Mouse (Mus musculus): ENCODE results near the gene Slc41a2.

The Slc41a2 gene

GRCm38 (mm10) chr10:83310356-83310755 is 27.3 kb downstream of the Slc41a2 start:
- DNase-seq (ENCODE audit: low spot score), result no peak

GRCm38 (mm10) chr10:83301687-83302086 is 36.0 kb downstream of the Slc41a2 start:
- no peak for DNase-seq (ENCODE audit: low spot score)

GRCm38 (mm10) chr10:83301054-83301453 is 36.6 kb downstream of the Slc41a2 start:
- DNase-seq (ENCODE audit: low spot score), result no peak

- DNase-seq (ENCODE audit: low spot score), result no peak
Observed at GRCm38 (mm10) chr10:83297017-83297416, 40.7 kb downstream of the Slc41a2 start.

DNA sequence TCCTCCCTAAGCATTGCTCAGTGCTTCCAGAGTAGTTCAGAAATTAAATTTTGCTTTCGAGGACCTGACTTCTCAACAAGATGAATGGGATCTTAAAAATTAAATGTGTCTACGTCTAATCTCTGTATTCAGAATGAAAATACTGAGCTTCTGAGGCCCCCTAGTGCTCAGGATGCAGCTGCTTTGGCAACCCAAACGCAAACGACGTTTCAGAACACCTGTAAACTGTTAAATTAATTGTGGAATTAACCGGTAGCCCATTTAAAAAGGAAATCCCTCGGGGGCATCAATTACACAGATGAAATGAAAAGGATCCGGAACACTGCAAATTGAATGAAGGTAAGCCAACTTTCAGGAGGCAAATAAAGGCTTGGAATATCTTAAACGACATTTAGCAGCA is 42.9 kb downstream of the Slc41a2 start:
- DNase-seq (ENCODE audit: low spot score), result no peak

- DNase-seq (ENCODE audit: low spot score), result no peak
Observed at GRCm38 (mm10) chr10:83293352-83293751, 44.3 kb downstream of the Slc41a2 start.

GRCm38 (mm10) chr10:83291731-83292130 is 46.0 kb downstream of the Slc41a2 start:
- no peak for DNase-seq (ENCODE audit: low spot score)

DNA sequence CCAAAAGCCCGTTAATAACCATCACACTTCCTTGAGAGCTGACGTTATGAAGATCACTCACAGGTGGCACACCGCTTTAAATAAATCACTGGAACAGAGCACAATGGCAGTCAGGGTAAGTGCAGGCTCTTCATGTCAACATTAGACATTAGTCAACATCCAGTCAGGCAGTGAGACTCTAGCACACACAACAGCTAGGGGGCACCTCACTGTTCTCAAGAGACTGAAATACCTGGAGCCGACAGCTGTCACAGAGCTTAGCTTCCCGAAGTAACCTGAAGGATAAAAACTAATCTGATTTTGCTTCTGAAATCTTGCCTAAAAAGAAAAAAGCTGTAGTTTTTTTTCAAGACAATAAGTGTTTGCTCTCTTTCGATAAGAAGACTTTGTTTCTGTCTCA is 49.9 kb downstream of the Slc41a2 start:
- no peak for DNase-seq (ENCODE audit: low spot score)

- DNase-seq (ENCODE audit: low spot score), result no peak
Observed at GRCm38 (mm10) chr10:83286399-83286798, 51.3 kb downstream of the Slc41a2 start.

DNA sequence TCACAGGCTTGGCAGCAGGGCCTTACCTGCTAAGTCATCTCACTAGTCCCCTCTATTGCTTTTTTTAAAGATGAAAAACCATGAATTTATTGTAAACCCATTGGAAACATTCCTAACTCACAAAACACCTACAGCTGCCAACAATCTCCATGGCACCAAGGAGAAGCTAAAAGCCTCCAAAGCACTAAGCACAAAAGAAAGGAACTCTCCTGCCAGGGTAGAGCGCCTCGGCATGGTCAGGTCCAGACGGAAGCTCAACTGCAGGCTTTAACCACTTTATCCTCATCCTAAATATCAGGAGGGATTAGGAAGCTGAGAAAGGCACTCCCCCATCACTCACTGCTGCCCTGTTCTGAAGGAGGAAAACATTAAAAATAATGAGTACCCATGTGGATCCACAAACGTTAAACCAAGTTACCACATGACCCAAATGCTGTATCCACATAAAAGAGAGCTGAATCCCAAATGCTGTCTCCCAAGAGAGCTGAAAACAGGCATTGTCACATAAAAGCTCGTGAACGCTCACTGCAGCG is 51.9 kb downstream of the Slc41a2 start:
- DNase-seq (ENCODE audit: low spot score), result no peak

GRCm38 (mm10) chr10:83284916-83285315 is 52.8 kb downstream of the Slc41a2 start:
- DNase-seq (ENCODE audit: low spot score), result no peak

- no peak for DNase-seq (ENCODE audit: low spot score)
Observed at GRCm38 (mm10) chr10:83266731-83267130, 71.0 kb downstream of the Slc41a2 start.

- no peak for DNase-seq (ENCODE audit: low spot score)
Observed at GRCm38 (mm10) chr10:83266241-83266640, 71.4 kb downstream of the Slc41a2 start.

GRCm38 (mm10) chr10:83264680-83265079 is 73.0 kb downstream of the Slc41a2 start:
- DNase-seq (ENCODE audit: low spot score), result no peak

GRCm38 (mm10) chr10:83264056-83264455 is 73.6 kb downstream of the Slc41a2 start:
- no peak for DNase-seq (ENCODE audit: low spot score)

DNA sequence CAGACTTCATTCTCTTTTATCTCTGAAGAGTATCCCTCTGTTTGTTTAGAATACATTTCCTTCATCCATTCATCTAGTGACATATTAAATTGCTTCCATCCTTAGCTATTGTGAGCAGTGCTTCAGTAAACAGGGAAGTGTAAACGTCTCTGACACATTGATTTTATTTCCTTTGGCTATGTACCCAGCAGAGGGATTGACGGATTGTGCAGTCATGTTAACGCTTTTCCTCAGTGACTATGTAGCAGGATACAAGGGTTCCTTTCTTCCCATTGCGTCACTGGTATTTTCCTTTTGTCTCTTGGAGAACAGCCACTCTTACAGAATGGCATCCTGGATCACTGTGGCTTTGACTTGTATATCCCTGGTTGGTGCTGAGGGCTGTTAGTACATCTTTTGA is 76.4 kb downstream of the Slc41a2 start:
- DNase-seq (ENCODE audit: low spot score), result no peak

GRCm38 (mm10) chr10:83251377-83251776 is 86.3 kb downstream of the Slc41a2 start:
- DNase-seq (ENCODE audit: low spot score), result no peak

DNA sequence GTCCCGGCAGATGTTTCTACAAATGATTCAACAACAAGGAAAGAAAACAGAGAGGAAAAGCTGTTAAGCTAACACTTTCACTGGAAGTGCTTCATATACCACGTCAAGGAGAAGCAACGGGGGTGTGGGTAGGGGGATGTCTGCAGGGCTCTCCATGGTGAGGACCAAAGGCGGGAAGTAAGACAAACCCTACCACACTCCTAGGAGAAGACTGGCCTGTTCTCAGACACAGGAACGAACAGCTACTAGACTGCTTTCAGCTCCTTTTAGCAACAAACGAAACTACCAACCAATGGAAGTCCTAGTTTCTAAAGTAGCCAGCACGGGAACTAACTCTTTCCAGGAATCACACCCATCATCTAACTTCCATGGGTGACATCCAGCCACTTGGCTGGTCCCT is 89.6 kb downstream of the Slc41a2 start:
- no peak for DNase-seq (ENCODE audit: low spot score)

GRCm38 (mm10) chr10:83245720-83246119 is 92.0 kb downstream of the Slc41a2 start:
- no peak for DNase-seq (ENCODE audit: low spot score)

- DNase-seq (ENCODE audit: low spot score), result no peak
Observed at GRCm38 (mm10) chr10:83244131-83244530, 93.6 kb downstream of the Slc41a2 start.

DNA sequence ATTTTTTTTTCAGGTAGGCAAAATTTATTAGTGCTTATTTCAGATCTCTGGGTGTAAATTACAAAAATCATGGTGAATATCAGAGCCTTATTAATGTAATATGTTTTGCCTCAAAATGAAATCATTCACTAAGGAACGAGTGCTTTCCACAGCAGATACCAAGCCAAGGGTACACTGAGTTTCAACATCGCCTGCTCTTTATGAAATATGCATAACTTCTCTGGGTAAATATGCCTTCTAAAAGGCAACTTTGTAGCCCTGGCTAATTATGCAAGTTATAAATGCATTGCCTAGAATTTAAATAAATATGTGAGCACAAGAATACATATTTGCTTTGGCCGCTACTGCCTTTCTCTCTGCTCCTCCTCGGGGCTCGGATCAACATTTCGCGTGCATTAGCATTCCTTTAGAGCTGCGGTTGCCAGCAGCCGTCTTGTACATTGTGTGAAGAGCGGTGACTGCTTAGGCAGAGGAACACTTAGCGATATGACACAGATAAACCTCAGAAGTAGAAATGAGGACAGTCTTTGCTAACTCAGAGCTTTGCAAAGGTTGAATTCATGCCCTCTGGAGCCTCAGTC is 95.5 kb downstream of the Slc41a2 start:
- DNase-seq (ENCODE audit: low spot score), result no peak

GRCm38 (mm10) chr10:83234391-83234790 is 103.3 kb downstream of the Slc41a2 start:
- no peak for DNase-seq (ENCODE audit: low spot score)

DNA sequence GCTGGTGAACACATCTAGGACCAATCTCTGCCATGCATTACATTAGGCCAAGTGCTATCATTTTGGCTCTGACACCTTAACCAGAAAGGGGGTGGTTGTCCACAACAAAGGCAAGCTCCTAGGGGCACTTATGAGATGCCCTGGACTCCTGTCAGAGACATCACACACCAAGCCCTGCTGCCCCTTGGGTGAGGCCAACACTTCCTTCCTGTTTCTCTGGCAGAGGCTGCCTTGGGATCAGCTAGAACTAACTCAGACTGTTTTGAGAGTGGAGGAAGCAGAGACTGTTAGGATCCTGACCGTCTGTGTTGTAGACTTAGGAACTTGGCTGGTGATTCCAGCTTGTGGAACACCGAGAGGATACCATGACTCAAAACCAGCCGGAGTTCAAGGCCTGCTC is 103.7 kb downstream of the Slc41a2 start:
- DNase-seq (ENCODE audit: low spot score), result no peak

DNA sequence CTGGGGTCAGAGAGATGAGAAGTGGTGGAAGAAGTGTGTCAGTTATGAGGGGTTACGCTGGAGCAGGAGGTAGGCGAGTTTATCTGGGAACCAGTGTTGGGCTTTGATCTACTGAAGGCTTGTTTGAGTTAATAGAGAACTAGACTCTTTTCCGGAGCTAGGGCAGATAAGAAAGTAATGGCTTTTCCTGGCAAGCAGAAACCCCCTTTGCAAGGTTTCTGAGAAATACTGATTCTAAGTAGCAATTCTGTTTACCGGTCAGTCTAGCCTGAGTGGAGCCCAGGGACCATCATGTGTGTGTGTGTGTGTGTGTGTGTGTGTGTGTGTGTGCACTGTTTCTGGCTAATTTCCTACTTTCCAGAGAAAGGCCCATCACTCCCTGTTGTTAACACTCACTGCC is 109.1 kb downstream of the Slc41a2 start:
- no peak for DNase-seq (ENCODE audit: low spot score)
